Mouse (Mus musculus) cortical plate, adult 2 months (tissue): ENCODE data around the gene Celf2. TPM values are rescaled to one million over a fixed set of nuclear protein-coding genes. Genes with fewer than 3 reads are reported as not detected.

Experiments
- H3K27ac ChIP-seq: fragments of 200-500 bp; 2 replicates; pipeline ENCODE4 v1.5.1; 2012; ENCODE audit warnings: low read length, control low read depth, inconsistent platforms; ENCODE audit not compliant: insufficient read depth
- H3K4me1 ChIP-seq: fragments of 200-500 bp; 2 replicates; pipeline ENCODE4 v1.6.1; 2011; ENCODE audit warnings: low read length; ENCODE audit not compliant: control insufficient read depth, insufficient read depth
- H3K4me3 ChIP-seq: fragments of 200-500 bp; 2 replicates; pipeline ENCODE4 v1.5.1; 2011; ENCODE audit warnings: mild to moderate bottlenecking, low read length, control low read depth; ENCODE audit not compliant: insufficient read depth
- CTCF ChIP-seq: fragments of 200-500 bp; IDR thresholded peaks from 2 replicates; pipeline ENCODE4 v1.5.1; 2011; ENCODE audit warnings: mild to moderate bottlenecking, control low read depth, low read length; ENCODE audit not compliant: insufficient read depth; ENCODE audit errors: extremely low read depth
- POLR2A ChIP-seq: fragments of 200-500 bp; IDR thresholded peaks from 2 replicates; pipeline ENCODE4 v1.6.1; 2011; ENCODE audit warnings: mild to moderate bottlenecking, low read length, control low read depth; ENCODE audit not compliant: insufficient read depth; ENCODE audit errors: extremely low read depth
- polyA plus RNA-seq: library from polyadenylated mRNA; depleted of rRNA; stranded (reverse); fragments of >200 nt; gene quantifications from 2 replicates; pipeline ENCODE4 v1.2.3, GENCODE M21; 2012

The Celf2 gene
- polyA plus RNA-seq, 1 experiment, result 181 TPM

GRCm38 (mm10) chr2:6538031-6538430, 971.3 kb downstream of the Celf2 start:
- Histone ChIP-seq H3K27ac (no peak overlapping the region), H3K4me3 (no peak overlapping the region), H3K4me1 (peaks cover 5% of the 10 kb centered on the region; the same call in 1 of the 2 replicates)
- TF ChIP-seq CTCF (no peak), POLR2A (no peak)

GRCm38 (mm10) chr2:6537326-6537725, 972.0 kb downstream of the Celf2 start:
- TF ChIP-seq POLR2A (no peak), CTCF (no peak)
- no peak overlapping the region for H3K27ac ChIP-seq
- H3K4me1 ChIP-seq, result peaks cover 5% of the 10 kb centered on the region; the same call in 1 of the 2 replicates
- H3K4me3 ChIP-seq, result no peak overlapping the region

GRCm38 (mm10) chr2:6536372-6536771, 973.0 kb downstream of the Celf2 start:
- Histone ChIP-seq H3K4me3 (no peak overlapping the region), H3K27ac (no peak overlapping the region), H3K4me1 (peaks cover 5% of the 10 kb centered on the region; the same call in 1 of the 2 replicates)
- no peak for TF ChIP-seq CTCF
- TF ChIP-seq POLR2A, result no peak

GRCm38 (mm10) chr2:6532341-6532740, 977.0 kb downstream of the Celf2 start:
- Histone ChIP-seq H3K4me1 (no peaks in the 10 kb centered on the region), H3K27ac (no peak overlapping the region), H3K4me3 (no peak overlapping the region)
- TF ChIP-seq POLR2A (no peak), CTCF (no peak)

- no peak overlapping the region for H3K4me3 ChIP-seq
These were observed 981.3 kb downstream of the Celf2 start for GRCm38 (mm10) chr2:6528076-6528475.

GRCm38 (mm10) chr2:6526825-6527224, 982.5 kb downstream of the Celf2 start:
- H3K4me3 ChIP-seq, result no peak overlapping the region
- no peak overlapping the region for H3K27ac ChIP-seq
- peaks cover 4% of the 10 kb centered on the region for H3K4me1 ChIP-seq
- TF ChIP-seq POLR2A (no peak), CTCF (no peak)

More at GRCm38 (mm10) chr2:6528076-6528475, 981.3 kb downstream of the Celf2 start:
- Histone ChIP-seq H3K27ac (no peak overlapping the region), H3K4me1 (peaks cover 4% of the 10 kb centered on the region)
- TF ChIP-seq CTCF, result no peak
- TF ChIP-seq POLR2A, result no peak

- H3K4me3 ChIP-seq, result no peak overlapping the region
- H3K4me1 ChIP-seq, result peaks cover 4% of the 10 kb centered on the region
- H3K27ac ChIP-seq, result no peak overlapping the region
- no peak for TF ChIP-seq CTCF
- no peak for TF ChIP-seq POLR2A
These were observed 983.1 kb downstream of the Celf2 start for GRCm38 (mm10) chr2:6526311-6526710.

- no peak overlapping the region for H3K4me3 ChIP-seq
- peaks cover 4% of the 10 kb centered on the region for H3K4me1 ChIP-seq
- TF ChIP-seq CTCF (no peak), POLR2A (peak; percentile 59; the same call in 1 of the 2 replicates)
- H3K27ac ChIP-seq, result peak overlapping the region; percentile 26; the same call in 1 of the 2 replicates
These were observed 985.5 kb downstream of the Celf2 start for GRCm38 (mm10) chr2:6523924-6524300.

GRCm38 (mm10) chr2:6523261-6523923, 986.0 kb downstream of the Celf2 start:
- no peak for TF ChIP-seq POLR2A
- no peak for TF ChIP-seq CTCF
- Histone ChIP-seq H3K4me1 (peaks cover 4% of the 10 kb centered on the region), H3K27ac (peak overlapping the region; percentile 82), H3K4me3 (no peak overlapping the region)

- Histone ChIP-seq H3K4me1 (peaks cover 4% of the 10 kb centered on the region), H3K4me3 (no peak overlapping the region), H3K27ac (no peak overlapping the region)
- no peak for TF ChIP-seq CTCF
- TF ChIP-seq POLR2A, result no peak
These were observed 987.0 kb downstream of the Celf2 start for GRCm38 (mm10) chr2:6522411-6522810.

- H3K4me1 ChIP-seq, result no peaks in the 10 kb centered on the region
- TF ChIP-seq POLR2A (no peak), CTCF (no peak)
- H3K4me3 ChIP-seq, result no peak overlapping the region
- H3K27ac ChIP-seq, result no peak overlapping the region
These were observed 996.2 kb downstream of the Celf2 start for GRCm38 (mm10) chr2:6513176-6513575.
